Mouse (Mus musculus): ENCODE measurements around the gene Ei24.

DNA sequence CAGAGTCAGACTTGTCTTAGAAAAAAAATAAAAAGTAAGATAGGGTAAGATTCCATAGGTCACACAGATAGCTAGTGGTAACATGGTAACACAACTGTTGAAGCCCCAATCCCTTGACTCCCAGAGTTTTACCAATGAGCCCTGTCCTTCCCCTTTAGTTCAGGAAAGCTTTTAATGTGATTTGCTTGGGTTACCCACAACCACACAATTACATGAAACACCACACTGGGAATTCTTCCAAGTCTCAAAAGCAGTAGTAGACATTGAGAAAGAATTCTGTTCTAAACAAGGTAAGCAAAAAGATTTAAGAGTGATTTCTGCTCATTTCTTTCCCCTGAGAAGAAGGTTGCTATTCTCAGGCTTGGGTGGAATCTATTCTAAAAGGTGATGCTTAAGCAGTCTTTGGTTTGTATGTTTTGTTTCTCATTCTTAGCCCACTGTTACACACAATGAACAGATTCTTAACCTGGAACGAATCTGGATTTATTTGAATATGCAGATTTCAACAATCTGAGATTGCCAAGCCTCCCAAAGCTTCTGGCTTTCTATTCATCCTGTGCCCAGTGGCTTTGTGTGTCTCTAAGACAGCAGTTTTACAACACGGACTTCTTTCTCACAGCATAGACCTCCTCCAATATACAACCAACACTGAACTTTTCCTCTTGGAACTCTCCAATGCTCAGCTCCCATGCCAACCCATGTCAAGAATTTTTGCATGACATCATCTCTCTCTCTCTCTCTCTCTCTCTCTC is 29.6 kb upstream of the Ei24 start:
- TF ChIP-seq CTCF (IDR thresholded peaks at IDR 0.05; ENCODE audit: insufficient read depth, low read length) (no peak), POLR2A (IDR thresholded peaks at IDR 0.05; ENCODE audit: borderline replicate concordance, extremely low read depth, low read depth, low read length) (no peak)

Measured in lung, adult 2 months (tissue).